Mouse (Mus musculus) intestine, embryonic 15.5 days (tissue): Measurements from ENCODE around the gene Ctf1. TPM values are rescaled to one million over a fixed set of nuclear protein-coding genes. Genes with fewer than 3 reads are reported as not detected.

Source experiments
- ATAC-seq: fragments of 200-750 bp; cut with Nextera tagmentation; 2 replicates; pipeline ENCODE4 v1.8.0; 2017; ENCODE audit warnings: moderate TSS enrichment, moderate library complexity
- H3K27ac ChIP-seq: fragments of 300-500 bp; sonication (generic); 2 replicates; pipeline ENCODE4 v1.5.1; 2015; ENCODE audit warnings: mild to moderate bottlenecking, inconsistent platforms
- H3K27me3 ChIP-seq: fragments of 300-500 bp; sonication (generic); replicated peaks from 2 replicates; pipeline ENCODE4 v1.6.1; 2015; ENCODE audit warnings: inconsistent platforms
- H3K36me3 ChIP-seq: fragments of 300-500 bp; sonication (generic); 2 replicates; pipeline ENCODE4 v1.6.1; 2015; ENCODE audit warnings: inconsistent platforms
- H3K4me1 ChIP-seq: fragments of 300-500 bp; sonication (generic); replicated peaks from 2 replicates; pipeline ENCODE4 v1.6.1; 2015; ENCODE audit warnings: inconsistent platforms
- H3K4me2 ChIP-seq: fragments of 300-500 bp; sonication (generic); replicated peaks from 2 replicates; pipeline ENCODE4 v1.6.1; 2015; ENCODE audit warnings: mild to moderate bottlenecking, inconsistent platforms
- H3K4me3 ChIP-seq: fragments of 300-500 bp; sonication (generic); replicated peaks from 2 replicates; pipeline ENCODE4 v1.5.1; 2015; ENCODE audit warnings: inconsistent platforms
- H3K9ac ChIP-seq: fragments of 300-500 bp; sonication (generic); 2 replicates; pipeline ENCODE4 v1.6.1; 2015; ENCODE audit warnings: inconsistent platforms
- H3K9me3 ChIP-seq: fragments of 300-500 bp; sonication (generic); 2 replicates; pipeline ENCODE4 v1.6.1; 2016; ENCODE audit warnings: inconsistent platforms
- WGBS: fragments of 180-500 bp; shearing (Covaris S2); methylation state at CpG from one replicate; pipeline ENCODE4 v1.1.7; 2015; 5-methylcytosine and 5-hydroxymethylcytosine counted together
- polyA plus RNA-seq: library from polyadenylated mRNA; unstranded; fragments of >200 nt; fragmentation: Nextera tagmentation; extraction: Ambion mirVana; gene quantifications from 2 replicates; pipeline ENCODE4 v1.2.1, GENCODE M21; 2015

Gene Ctf1
- polyA plus RNA-seq = 9.4 and 10.5 TPM in 2 replicates

- ATAC-seq = peak; percentile 53
- Histone ChIP-seq H3K4me1 (peaks cover 30% of the 10 kb centered on the region), H3K9ac (peak within 1 kb of the TSS; percentile 24), H3K9me3 (no peaks in the 10 kb centered on the region), H3K27me3 (no peaks in the 10 kb centered on the region), H3K4me2 (peak within 1 kb of the TSS; percentile 69), H3K36me3 (no peaks in the 10 kb centered on the region), H3K27ac (peak within 1 kb of the TSS; percentile 91), H3K4me3 (peak within 1 kb of the TSS; percentile 36)
- 2% methylated on average over 28 of the region's 28 CpGs for WGBS
Measured at GRCm38 (mm10) chr7:127712461-127713385, at the start of gene Ctf1. Gene Ctf1 (plus strand): TSS chr7:127712736.

GRCm38 (mm10) chr7:127662926-127663325, 49.6 kb upstream of the Ctf1 start:
- WGBS = 82% methylated on average over 6 of the region's 6 CpGs
- Histone ChIP-seq H3K4me2 (no peak overlapping the region), H3K27ac (no peak overlapping the region), H3K4me1 (no peaks in the 10 kb centered on the region), H3K36me3 (peaks cover 11% of the 10 kb centered on the region), H3K9ac (no peak overlapping the region), H3K9me3 (no peaks in the 10 kb centered on the region), H3K4me3 (no peak overlapping the region), H3K27me3 (no peaks in the 10 kb centered on the region)
- ATAC-seq = no peak

GRCm38 (mm10) chr7:127666066-127666654, 46.4 kb upstream of the Ctf1 start:
- Histone ChIP-seq H3K9me3 (no peaks in the 10 kb centered on the region), H3K4me2 (no peak overlapping the region), H3K9ac (no peak overlapping the region), H3K27ac (no peak overlapping the region), H3K4me3 (no peak overlapping the region), H3K36me3 (peaks cover 11% of the 10 kb centered on the region), H3K4me1 (no peaks in the 10 kb centered on the region), H3K27me3 (no peaks in the 10 kb centered on the region)
- 82% methylated on average over 6 of the region's 6 CpGs for WGBS
- ATAC-seq = peak; percentile 56; the same call in 1 of the 2 replicates

GRCm38 (mm10) chr7:127666679-127667078, 45.9 kb upstream of the Ctf1 start:
- Histone ChIP-seq H3K4me3 (no peak overlapping the region), H3K9ac (no peak overlapping the region), H3K9me3 (no peaks in the 10 kb centered on the region), H3K36me3 (peaks cover 11% of the 10 kb centered on the region), H3K4me2 (no peak overlapping the region), H3K4me1 (no peaks in the 10 kb centered on the region), H3K27me3 (no peaks in the 10 kb centered on the region), H3K27ac (no peak overlapping the region)
- 94% methylated on average over 13 of the region's 13 CpGs for WGBS
- no peak for ATAC-seq

- H3K27me3 ChIP-seq = no peaks in the 10 kb centered on the region
- ATAC-seq = no peak
- H3K4me2 ChIP-seq = no peak overlapping the region
- H3K36me3 ChIP-seq = peaks cover 11% of the 10 kb centered on the region
- H3K4me1 ChIP-seq = no peaks in the 10 kb centered on the region
- H3K9ac ChIP-seq = no peak overlapping the region
- H3K4me3 ChIP-seq = no peak overlapping the region
- H3K27ac ChIP-seq = no peak overlapping the region
- H3K9me3 ChIP-seq = no peaks in the 10 kb centered on the region
- 81% methylated on average over 8 of the region's 8 CpGs for WGBS
Measured at GRCm38 (mm10) chr7:127667171-127667570, 45.4 kb upstream of the Ctf1 start.

GRCm38 (mm10) chr7:127671880-127672774, 40.4 kb upstream of the Ctf1 start:
- 0 out of 2 replicates have a peak overlapping the region, but pooled peaks have one; percentile 0 for H3K27ac ChIP-seq
- no peak overlapping the region for H3K4me2 ChIP-seq
- H3K4me1 ChIP-seq = no peaks in the 10 kb centered on the region
- no peaks in the 10 kb centered on the region for H3K9me3 ChIP-seq
- ATAC-seq = peak; percentile 53
- no peak overlapping the region for H3K4me3 ChIP-seq
- H3K36me3 ChIP-seq = no peaks in the 10 kb centered on the region
- no peaks in the 10 kb centered on the region for H3K27me3 ChIP-seq
- H3K9ac ChIP-seq = no peak overlapping the region
- WGBS = 43% methylated on average over 11 of the region's 11 CpGs

GRCm38 (mm10) chr7:127672776-127673175, 39.8 kb upstream of the Ctf1 start:
- ATAC-seq = no peak
- H3K9me3 ChIP-seq = no peaks in the 10 kb centered on the region
- H3K4me3 ChIP-seq = no peak overlapping the region
- no peak overlapping the region for H3K27ac ChIP-seq
- no peaks in the 10 kb centered on the region for H3K27me3 ChIP-seq
- no peak overlapping the region for H3K4me2 ChIP-seq
- no peak overlapping the region for H3K9ac ChIP-seq
- 67% methylated on average over 4 of the region's 4 CpGs for WGBS
- no peaks in the 10 kb centered on the region for H3K36me3 ChIP-seq
- no peaks in the 10 kb centered on the region for H3K4me1 ChIP-seq

- WGBS = 3% methylated on average over 5 of the region's 5 CpGs
- peak; percentile 59 for ATAC-seq
- H3K4me3 ChIP-seq = no peak overlapping the region
- no peaks in the 10 kb centered on the region for H3K27me3 ChIP-seq
- no peaks in the 10 kb centered on the region for H3K9me3 ChIP-seq
- H3K4me1 ChIP-seq = no peaks in the 10 kb centered on the region
- no peak overlapping the region for H3K4me2 ChIP-seq
- no peaks in the 10 kb centered on the region for H3K36me3 ChIP-seq
- H3K27ac ChIP-seq = no peak overlapping the region
- H3K9ac ChIP-seq = no peak overlapping the region
Measured at GRCm38 (mm10) chr7:127674977-127675376, 37.6 kb upstream of the Ctf1 start.

GRCm38 (mm10) chr7:127675391-127675811, 37.1 kb upstream of the Ctf1 start:
- Histone ChIP-seq H3K4me3 (no peak overlapping the region), H3K27ac (no peak overlapping the region), H3K4me1 (no peaks in the 10 kb centered on the region), H3K9ac (no peak overlapping the region), H3K4me2 (no peak overlapping the region), H3K9me3 (no peaks in the 10 kb centered on the region), H3K36me3 (no peaks in the 10 kb centered on the region), H3K27me3 (no peaks in the 10 kb centered on the region)
- peak; percentile 31; the same call in 1 of the 2 replicates for ATAC-seq
- 73% methylated on average over 9 of the region's 9 CpGs for WGBS

GRCm38 (mm10) chr7:127677077-127677476, 35.5 kb upstream of the Ctf1 start:
- Histone ChIP-seq H3K4me3 (no peak overlapping the region), H3K4me1 (no peaks in the 10 kb centered on the region), H3K4me2 (no peak overlapping the region), H3K9ac (no peak overlapping the region), H3K27me3 (no peaks in the 10 kb centered on the region), H3K9me3 (no peaks in the 10 kb centered on the region), H3K36me3 (no peaks in the 10 kb centered on the region), H3K27ac (no peak overlapping the region)
- ATAC-seq = no peak
- WGBS = 71% methylated on average over 6 of the region's 6 CpGs

- Histone ChIP-seq H3K4me3 (no peak overlapping the region), H3K9me3 (no peaks in the 10 kb centered on the region), H3K27me3 (no peaks in the 10 kb centered on the region), H3K27ac (no peak overlapping the region), H3K36me3 (no peaks in the 10 kb centered on the region), H3K9ac (no peak overlapping the region), H3K4me2 (no peak overlapping the region), H3K4me1 (no peaks in the 10 kb centered on the region)
- WGBS = 88% methylated on average over 4 of the region's 4 CpGs
- ATAC-seq = no peak
Measured at GRCm38 (mm10) chr7:127677609-127678008, 34.9 kb upstream of the Ctf1 start.

GRCm38 (mm10) chr7:127678811-127679210, 33.7 kb upstream of the Ctf1 start:
- no peak overlapping the region for H3K4me3 ChIP-seq
- H3K4me2 ChIP-seq = no peak overlapping the region
- ATAC-seq = no peak
- 88% methylated on average over 2 of the region's 2 CpGs for WGBS
- H3K27ac ChIP-seq = no peak overlapping the region
- no peaks in the 10 kb centered on the region for H3K4me1 ChIP-seq
- H3K27me3 ChIP-seq = no peaks in the 10 kb centered on the region
- no peak overlapping the region for H3K9ac ChIP-seq
- H3K9me3 ChIP-seq = no peaks in the 10 kb centered on the region
- no peaks in the 10 kb centered on the region for H3K36me3 ChIP-seq
